Mouse (Mus musculus): ENCODE data around the gene Numbl.

The Numbl gene

GRCm38 (mm10) chr7:27325697-27326096 lies 67.5 kb downstream of the Numbl start:
- DNase-seq (ENCODE audit: low spot score): no peak

DNA sequence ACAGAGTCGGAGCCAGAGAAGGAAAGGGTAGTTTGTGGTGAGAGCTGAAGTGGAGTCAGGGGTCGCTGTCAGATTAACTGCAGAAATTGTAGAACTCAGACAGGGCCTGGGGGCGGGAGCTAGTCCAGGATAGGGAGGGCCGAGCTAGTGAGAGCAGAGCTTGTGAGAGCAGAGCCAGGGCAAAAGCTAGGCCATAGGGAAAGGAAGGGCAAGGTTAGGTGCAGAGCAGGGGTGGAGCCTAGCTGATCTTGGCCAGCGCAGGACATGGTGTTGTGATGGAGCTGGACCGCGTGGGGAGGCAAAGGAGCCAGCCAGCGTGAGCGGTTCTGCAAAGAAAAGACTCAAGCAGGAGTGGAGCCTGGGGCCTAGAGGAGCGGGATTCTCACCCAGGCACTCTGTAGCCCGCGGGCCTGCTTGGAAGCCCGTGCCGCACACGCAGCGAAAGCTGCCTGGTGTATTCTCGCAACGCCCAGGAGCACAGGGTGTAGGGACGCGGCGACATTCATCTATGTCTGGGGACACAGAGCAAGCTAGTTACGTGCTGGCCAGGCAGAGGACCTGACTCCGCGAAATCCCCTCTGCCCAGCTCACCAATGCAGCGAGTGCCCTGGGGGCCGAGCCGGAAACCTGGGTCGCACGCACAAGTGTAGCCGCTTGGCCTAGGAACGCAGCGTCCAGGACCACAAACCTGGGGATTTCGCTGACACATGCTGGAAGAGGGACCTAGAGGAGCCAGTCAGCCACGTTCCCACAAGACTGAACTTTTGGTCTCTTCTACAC lies 68.1 kb downstream of the Numbl start:
- DNase-seq (ENCODE audit: low spot score): no peak

DNA sequence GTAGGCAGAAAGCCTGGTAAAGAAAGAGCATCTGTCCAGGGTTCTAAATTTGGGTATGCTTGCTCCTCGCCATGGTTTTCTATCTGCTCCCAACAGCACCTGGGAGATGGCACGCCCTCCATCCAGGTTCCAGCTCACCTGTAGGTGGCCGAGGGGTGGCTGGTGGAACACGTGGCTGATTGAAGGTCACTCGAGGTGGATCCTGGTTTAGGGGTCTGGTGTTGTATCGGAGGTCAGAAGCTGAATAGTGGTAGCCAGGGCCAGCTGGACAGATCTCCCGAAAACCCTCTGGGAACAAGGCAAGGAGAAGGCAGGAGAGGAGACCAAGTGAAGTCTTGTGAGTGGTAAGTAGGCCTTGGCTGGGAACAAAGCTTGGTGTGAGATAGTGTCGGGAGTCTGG lies 69.3 kb downstream of the Numbl start:
- DNase-seq (ENCODE audit: low spot score): no peak

GRCm38 (mm10) chr7:27328161-27328560 lies 69.9 kb downstream of the Numbl start:
- DNase-seq (ENCODE audit: low spot score): no peak

DNA sequence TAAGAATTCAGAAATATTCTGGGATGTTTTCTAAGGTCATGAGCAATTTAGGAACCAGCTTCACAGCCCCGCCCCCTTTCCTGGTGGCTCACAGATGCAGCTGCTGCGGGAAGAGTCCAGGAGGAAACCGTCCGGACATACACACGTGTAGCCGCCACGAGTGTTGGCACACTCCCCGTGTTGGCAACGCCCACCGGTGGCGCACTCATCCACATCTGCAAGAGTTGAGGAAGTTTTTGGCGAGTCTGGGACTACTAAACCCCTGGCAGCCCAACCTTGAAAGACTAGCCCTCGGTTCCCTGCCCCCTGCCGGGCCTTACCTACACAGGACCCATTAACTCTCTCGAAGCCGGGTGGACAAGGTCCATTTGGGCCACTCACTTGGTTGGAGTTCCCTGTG lies 70.4 kb downstream of the Numbl start:
- no peak for DNase-seq (ENCODE audit: low spot score)

GRCm38 (mm10) chr7:27329326-27329947 lies 71.2 kb downstream of the Numbl start:
- DNase-seq (ENCODE audit: low spot score): peak; percentile 71

DNA sequence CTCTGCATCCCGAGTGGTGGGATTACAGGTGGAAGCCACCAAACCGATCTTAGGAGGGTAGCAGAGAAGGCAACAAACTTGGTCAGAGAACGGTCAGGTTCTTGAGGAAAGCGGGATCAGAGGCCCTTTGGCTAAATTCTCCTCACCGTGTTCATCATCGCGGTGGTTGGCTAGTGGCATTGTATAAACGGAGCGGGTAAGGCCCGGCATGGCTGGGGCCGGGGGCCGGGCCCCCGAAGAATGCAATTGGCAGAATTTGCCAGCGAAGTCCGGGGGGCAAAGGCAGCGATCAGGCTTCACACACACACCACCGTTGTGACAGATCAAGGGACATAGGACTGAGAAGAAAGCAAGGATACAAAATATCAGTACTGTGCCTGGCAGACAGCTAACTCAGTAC lies 71.7 kb downstream of the Numbl start:
- no peak for DNase-seq (ENCODE audit: low spot score)

- DNase-seq (ENCODE audit: low spot score): no peak
Observed at GRCm38 (mm10) chr7:27330709-27331540, 72.7 kb downstream of the Numbl start.

GRCm38 (mm10) chr7:27331541-27331851 lies 73.3 kb downstream of the Numbl start:
- DNase-seq (ENCODE audit: low spot score): no peak

Data from layer of hippocampus, adult 9-10 months (tissue).